Mouse (Mus musculus) E14TG2a.4 (cell line): ENCODE results near the gene Vmac.

Experiments
- CTCF ChIP-seq: conservative IDR thresholded peaks from 2 replicates; pipeline ENCODE4 v1.5.1; 2014; ENCODE audit warnings: low read length
- POU5F1 ChIP-seq: IDR thresholded peaks from 2 replicates; pipeline ENCODE4 v1.6.1; 2014; ENCODE audit warnings: low read length, borderline replicate concordance

- TF ChIP-seq CTCF (no peak), POU5F1 (no peak)
These were observed 33.2 kb downstream of the Vmac start for GRCm38 (mm10) chr17:56684649-56685048.
